Mouse (Mus musculus) cortical plate, adult 2 months (tissue): ENCODE data around the gene Abcc1.

Experiments
- CTCF ChIP-seq: fragments of 200-500 bp; IDR thresholded peaks from 2 replicates; pipeline ENCODE4 v1.5.1; 2011; ENCODE audit warnings: mild to moderate bottlenecking, control low read depth, low read length; ENCODE audit not compliant: insufficient read depth; ENCODE audit errors: extremely low read depth
- POLR2A ChIP-seq: fragments of 200-500 bp; IDR thresholded peaks from 2 replicates; pipeline ENCODE4 v1.6.1; 2011; ENCODE audit warnings: mild to moderate bottlenecking, low read length, control low read depth; ENCODE audit not compliant: insufficient read depth; ENCODE audit errors: extremely low read depth

DNA sequence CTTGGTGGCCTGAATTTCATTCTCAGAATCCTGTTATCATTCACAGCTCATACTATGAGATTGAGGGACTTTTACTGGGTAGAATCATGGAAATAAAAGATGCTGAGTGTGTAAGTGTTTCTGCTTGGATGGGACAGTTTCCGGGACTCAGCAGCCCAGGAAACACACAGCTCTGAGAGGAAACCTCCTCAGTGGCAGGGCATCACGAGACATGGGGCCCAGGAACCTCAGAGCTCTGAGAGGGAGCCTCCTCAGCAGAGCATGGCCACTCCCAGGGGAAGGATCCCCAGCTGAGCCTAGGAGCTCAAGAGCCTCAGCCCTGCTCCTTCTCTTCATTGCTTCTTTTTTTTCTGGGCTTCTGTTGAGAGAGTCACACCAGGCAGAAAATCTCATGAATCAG is 107.0 kb downstream of the Abcc1 start:
- TF ChIP-seq CTCF (no peak), POLR2A (no peak)
